Mouse (Mus musculus): ENCODE results near the gene Nhs. TPM values are rescaled to one million over a fixed set of nuclear protein-coding genes. Genes with fewer than 3 reads are reported as not detected.

Nhs gene
- total RNA-seq, 2 experiments from 2014 or later, result 1.6 to 2.0 TPM

- DNase-seq, result no peak
These were observed 142.1 kb downstream of the Nhs start for GRCm38 (mm10) chrX:162017471-162017870.

- DNase-seq, result no peak
These were observed 147.0 kb downstream of the Nhs start for GRCm38 (mm10) chrX:162012570-162012969.

GRCm38 (mm10) chrX:162009876-162010275 lies 149.7 kb downstream of the Nhs start:
- no peak for DNase-seq

GRCm38 (mm10) chrX:162003818-162004217 lies 155.7 kb downstream of the Nhs start:
- no peak for DNase-seq

- no peak for DNase-seq
These were observed 160.7 kb downstream of the Nhs start for GRCm38 (mm10) chrX:161998876-161999275.

GRCm38 (mm10) chrX:161997170-161997795 lies 162.2 kb downstream of the Nhs start:
- DNase-seq, result no peak

GRCm38 (mm10) chrX:161990171-161990570 lies 169.4 kb downstream of the Nhs start:
- DNase-seq, result no peak

- no peak for DNase-seq
These were observed 174.6 kb downstream of the Nhs start for GRCm38 (mm10) chrX:161984961-161985360.

- no peak for DNase-seq
These were observed 178.1 kb downstream of the Nhs start for GRCm38 (mm10) chrX:161981399-161981798.

GRCm38 (mm10) chrX:161979946-161980345 lies 179.6 kb downstream of the Nhs start:
- DNase-seq, result no peak

GRCm38 (mm10) chrX:161977236-161977841 lies 182.2 kb downstream of the Nhs start:
- DNase-seq, result no peak

- no peak for DNase-seq
These were observed 183.2 kb downstream of the Nhs start for GRCm38 (mm10) chrX:161976376-161976775.

GRCm38 (mm10) chrX:161973572-161973971 lies 186.0 kb downstream of the Nhs start:
- DNase-seq, result no peak

- DNase-seq, result no peak
These were observed 186.8 kb downstream of the Nhs start for GRCm38 (mm10) chrX:161972723-161973122.

- DNase-seq, result no peak
These were observed 187.5 kb downstream of the Nhs start for GRCm38 (mm10) chrX:161971961-161972502.

- no peak for DNase-seq
These were observed 188.4 kb downstream of the Nhs start for GRCm38 (mm10) chrX:161971131-161971530.

GRCm38 (mm10) chrX:161967692-161968091 lies 191.8 kb downstream of the Nhs start:
- DNase-seq, result no peak

GRCm38 (mm10) chrX:161963372-161963771 lies 196.2 kb downstream of the Nhs start:
- DNase-seq, result no peak

GRCm38 (mm10) chrX:161962855-161963254 lies 196.7 kb downstream of the Nhs start:
- DNase-seq, result no peak

- DNase-seq, result peak; percentile 22
These were observed 197.8 kb downstream of the Nhs start for GRCm38 (mm10) chrX:161961756-161962155.

- DNase-seq, result peak; percentile 63
These were observed 198.4 kb downstream of the Nhs start for GRCm38 (mm10) chrX:161961176-161961575.

GRCm38 (mm10) chrX:161952356-161952755 lies 207.2 kb downstream of the Nhs start:
- no peak for DNase-seq

- DNase-seq, result no peak
These were observed 216.3 kb downstream of the Nhs start for GRCm38 (mm10) chrX:161943098-161943680.

- DNase-seq, result peak; percentile 4
These were observed 218.8 kb downstream of the Nhs start for GRCm38 (mm10) chrX:161940696-161941095.

Data from heart, postnatal 4 days (tissue).